Mouse (Mus musculus) liver, embryonic 16.5 days (tissue): Measurements from ENCODE around the gene Tldc1. TPM values are rescaled to one million over a fixed set of nuclear protein-coding genes. Genes with fewer than 3 reads are reported as not detected.

Experiments
- ATAC-seq: fragments of 200-750 bp; cut with Nextera tagmentation; 2 replicates; pipeline ENCODE4 v1.8.0; 2017; ENCODE audit warnings: low read depth, mild to moderate bottlenecking, moderate number of reproducible peaks, moderate library complexity
- H3K27ac ChIP-seq: fragments of 300-500 bp; sonication (generic); 2 replicates; pipeline ENCODE4 v1.5.1; 2014; ENCODE audit warnings: mild to moderate bottlenecking, low read length
- H3K27me3 ChIP-seq: fragments of 300-500 bp; sonication (generic); 2 replicates; pipeline ENCODE4 v1.6.1; 2014; ENCODE audit warnings: low read depth, low read length, mixed read lengths; ENCODE audit not compliant: control insufficient read depth, insufficient read depth
- H3K36me3 ChIP-seq: fragments of 300-500 bp; sonication (generic); 2 replicates; pipeline ENCODE4 v1.6.1; 2014; ENCODE audit warnings: mild to moderate bottlenecking; ENCODE audit not compliant: control insufficient read depth, insufficient read depth
- H3K4me1 ChIP-seq: fragments of 300-500 bp; sonication (generic); 2 replicates; pipeline ENCODE4 v1.6.1; 2014; ENCODE audit warnings: low read depth, low read length, mixed read lengths; ENCODE audit not compliant: control insufficient read depth
- H3K4me2 ChIP-seq: fragments of 300-500 bp; sonication (generic); 2 replicates; pipeline ENCODE4 v1.6.1; 2014; ENCODE audit warnings: low read depth, low read length, mixed read lengths
- H3K4me3 ChIP-seq: fragments of 300-500 bp; sonication (generic); 2 replicates; pipeline ENCODE4 v1.5.1; 2014; ENCODE audit warnings: low read depth, mild to moderate bottlenecking, low read length
- H3K9ac ChIP-seq: fragments of 300-500 bp; sonication (generic); 2 replicates; pipeline ENCODE4 v1.6.1; 2014; ENCODE audit warnings: low read depth, low read length
- H3K9me3 ChIP-seq: fragments of 300-500 bp; sonication (generic); replicated peaks from 2 replicates; pipeline ENCODE4 v1.6.1; 2016; ENCODE audit warnings: low read length; ENCODE audit not compliant: control insufficient read depth
- WGBS: fragments of 180-500 bp; shearing (Covaris S2); extraction: QIAGEN DNeasy Blood & Tissue Kit; methylation state at CpG from one replicate; pipeline ENCODE4 v1.1.7; 2014; ENCODE audit not compliant: insufficient replicate concordance; 5-methylcytosine and 5-hydroxymethylcytosine counted together
- polyA plus RNA-seq: library from polyadenylated mRNA; unstranded; fragments of >200 nt; fragmentation: Nextera tagmentation; extraction: Ambion mirVana; gene quantifications from 2 replicates; pipeline ENCODE4 v1.2.1, GENCODE M21; 2015

The Tldc1 gene
- polyA plus RNA-seq, 1 experiment from 2014 or later, result 4.7 TPM

DNA sequence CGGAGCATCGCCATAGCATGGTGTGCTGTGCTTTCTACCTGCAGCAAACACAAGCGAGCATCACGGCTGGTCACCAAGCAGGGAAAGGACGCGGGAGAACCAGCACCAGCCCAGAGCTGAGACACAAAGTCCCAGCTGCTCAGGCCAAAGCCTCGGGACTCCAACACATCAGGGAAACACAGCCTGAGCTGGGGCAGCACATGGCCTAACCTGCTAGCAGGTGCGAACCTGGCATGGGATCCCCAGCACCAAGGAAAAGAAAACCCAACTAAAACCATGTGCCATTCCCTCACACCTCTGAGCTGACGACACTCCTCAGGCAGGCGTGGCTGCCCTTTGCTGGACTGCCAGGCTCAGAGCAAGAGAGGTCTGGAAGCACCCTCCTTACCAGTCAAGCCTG lies 12.9 kb downstream of the Tldc1 start:
- Histone ChIP-seq H3K27ac (no peak overlapping the region), H3K9me3 (no peaks in the 10 kb centered on the region), H3K4me3 (no peak overlapping the region), H3K27me3 (no peaks in the 10 kb centered on the region), H3K4me2 (no peak overlapping the region), H3K9ac (no peak overlapping the region), H3K36me3 (no peaks in the 10 kb centered on the region; the same call in 1 of the 2 replicates), H3K4me1 (peaks cover 6% of the 10 kb centered on the region)
- ATAC-seq, result no peak
- WGBS, result 70% methylated on average over 10 of the region's 10 CpGs

DNA sequence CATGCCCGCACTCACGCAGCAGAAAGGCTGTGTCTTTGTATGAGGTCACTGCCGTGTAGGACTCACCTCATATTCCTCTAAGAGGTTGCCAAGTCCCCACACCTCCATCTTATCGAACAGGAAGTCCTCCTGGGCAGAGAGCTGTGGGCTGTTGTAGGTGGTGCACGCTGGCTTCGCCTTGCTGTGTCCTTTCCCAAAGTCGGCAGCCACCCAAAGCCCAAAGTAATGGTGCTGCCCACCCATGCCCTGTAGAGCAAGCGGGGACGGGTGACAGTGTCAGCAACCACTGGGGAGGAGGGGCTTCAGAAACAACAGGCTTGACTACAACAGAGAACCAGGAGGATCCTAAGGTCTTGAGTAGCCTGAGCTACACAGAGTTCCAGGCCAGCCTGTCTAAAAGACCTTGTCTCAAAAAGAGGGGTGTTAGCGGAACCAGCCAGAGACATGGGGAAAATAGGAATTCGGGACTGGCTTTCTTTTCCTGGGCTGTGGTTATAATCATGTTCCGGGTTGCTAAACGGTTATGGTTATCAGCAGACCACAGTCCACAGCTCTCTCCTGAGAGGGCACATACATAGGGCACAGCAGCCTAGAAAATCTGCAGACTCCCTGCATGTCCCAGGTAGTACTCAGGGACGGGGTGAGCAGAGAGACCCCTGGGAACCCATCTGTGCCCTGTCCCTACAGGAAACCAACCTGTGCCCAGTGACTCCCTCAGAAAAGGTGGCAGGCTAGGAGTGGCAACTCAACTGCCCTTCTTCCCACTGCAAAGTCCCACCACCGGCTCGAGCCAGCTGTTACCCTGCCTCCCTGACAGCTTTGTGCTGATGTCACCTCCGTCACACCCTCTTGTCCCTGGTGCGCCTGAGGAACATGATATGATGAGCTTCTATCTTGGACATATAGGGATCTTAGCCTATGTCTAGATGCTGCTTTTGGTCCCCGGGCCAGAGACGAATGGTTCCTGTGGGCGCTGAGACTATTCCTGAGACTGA lies 15.7 kb downstream of the Tldc1 start:
- no peaks in the 10 kb centered on the region for H3K36me3 ChIP-seq
- ATAC-seq, result peak; percentile 57; the same call in 1 of the 2 replicates
- WGBS, result 35% methylated on average over 21 of the region's 21 CpGs
- no peaks in the 10 kb centered on the region for H3K9me3 ChIP-seq
- no peak overlapping the region for H3K9ac ChIP-seq
- no peak overlapping the region for H3K4me2 ChIP-seq
- peaks cover 6% of the 10 kb centered on the region for H3K4me1 ChIP-seq
- H3K4me3 ChIP-seq, result no peak overlapping the region
- no peak overlapping the region for H3K27ac ChIP-seq
- H3K27me3 ChIP-seq, result no peaks in the 10 kb centered on the region

DNA sequence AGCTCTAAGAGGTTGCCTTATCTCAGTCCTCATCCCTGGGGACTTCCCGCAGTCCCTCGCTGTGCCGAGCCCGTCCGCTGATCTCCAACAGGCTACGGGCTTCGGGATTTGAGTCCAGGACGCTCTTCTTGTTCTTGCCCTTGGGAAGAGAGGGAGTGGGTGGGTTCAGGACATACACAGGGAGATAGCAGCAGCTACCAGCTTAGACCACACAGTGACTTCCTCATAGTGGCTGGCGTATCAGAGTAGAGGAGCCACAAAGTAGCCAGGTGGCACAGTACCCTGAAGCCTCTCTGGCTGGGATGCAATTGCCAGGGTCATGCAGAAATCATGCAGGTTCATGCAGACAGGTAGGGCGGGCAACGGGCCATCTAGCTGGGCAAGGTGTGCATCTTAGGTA lies 16.5 kb downstream of the Tldc1 start:
- no peak for ATAC-seq
- H3K4me1 ChIP-seq, result peaks cover 10% of the 10 kb centered on the region
- no peak overlapping the region for H3K9ac ChIP-seq
- no peaks in the 10 kb centered on the region for H3K27me3 ChIP-seq
- H3K9me3 ChIP-seq, result no peaks in the 10 kb centered on the region
- H3K4me2 ChIP-seq, result no peak overlapping the region
- no peaks in the 10 kb centered on the region for H3K36me3 ChIP-seq
- WGBS, result 63% methylated on average over 11 of the region's 11 CpGs
- no peak overlapping the region for H3K27ac ChIP-seq
- no peak overlapping the region for H3K4me3 ChIP-seq

DNA sequence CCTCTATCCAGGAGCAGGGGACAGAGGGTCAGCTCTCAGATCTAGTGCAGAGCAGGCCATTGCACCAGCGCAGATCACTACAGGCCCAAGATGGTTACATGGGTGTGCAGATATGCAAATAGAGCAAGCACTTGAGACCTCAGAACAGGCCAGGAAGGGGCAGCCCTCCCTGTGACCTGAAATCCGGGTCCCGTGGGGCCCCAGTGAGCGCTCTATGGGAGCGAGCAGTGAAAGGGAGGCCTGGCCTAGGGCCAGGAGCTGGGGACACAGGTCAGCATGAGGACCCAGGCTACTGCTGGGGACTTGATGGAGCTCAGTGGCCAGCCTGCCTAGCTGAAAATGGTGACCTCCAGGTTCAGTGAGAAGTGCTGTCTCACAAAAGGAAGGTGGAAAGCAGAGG lies 21.7 kb downstream of the Tldc1 start:
- no peak overlapping the region for H3K4me2 ChIP-seq
- 29% methylated on average over 5 of the region's 5 CpGs for WGBS
- no peaks in the 10 kb centered on the region for H3K36me3 ChIP-seq
- no peak overlapping the region for H3K9ac ChIP-seq
- peak; percentile 27; the same call in 1 of the 2 replicates for ATAC-seq
- H3K9me3 ChIP-seq, result no peaks in the 10 kb centered on the region
- no peak overlapping the region for H3K4me3 ChIP-seq
- no peaks in the 10 kb centered on the region for H3K27me3 ChIP-seq
- no peak overlapping the region for H3K27ac ChIP-seq
- peaks cover 19% of the 10 kb centered on the region for H3K4me1 ChIP-seq

DNA sequence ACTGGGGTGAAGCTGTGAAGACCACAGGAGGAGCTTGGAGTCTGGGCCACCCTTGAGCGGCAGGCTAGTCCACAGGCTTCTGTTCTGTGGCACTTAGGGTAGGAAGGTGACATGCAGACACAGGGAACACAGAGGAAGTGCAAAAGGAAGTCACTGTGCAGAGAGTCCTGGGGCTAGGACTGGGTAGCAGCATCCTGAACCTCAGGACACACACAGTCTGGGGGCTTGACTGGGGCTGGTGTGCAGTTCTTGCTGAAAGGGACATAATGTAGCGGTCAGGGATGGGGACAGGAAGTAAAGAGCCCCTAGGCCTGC lies 22.1 kb downstream of the Tldc1 start:
- Histone ChIP-seq H3K4me3 (peak overlapping the region; percentile 50), H3K36me3 (no peaks in the 10 kb centered on the region), H3K4me2 (peak overlapping the region; percentile 58), H3K9ac (no peak overlapping the region), H3K4me1 (peaks cover 19% of the 10 kb centered on the region), H3K27ac (no peak overlapping the region), H3K27me3 (no peaks in the 10 kb centered on the region), H3K9me3 (no peaks in the 10 kb centered on the region)
- 53% methylated on average over 2 of the region's 2 CpGs for WGBS
- 0 out of 2 replicates have a peak, but pooled peaks have one; percentile 6 for ATAC-seq

DNA sequence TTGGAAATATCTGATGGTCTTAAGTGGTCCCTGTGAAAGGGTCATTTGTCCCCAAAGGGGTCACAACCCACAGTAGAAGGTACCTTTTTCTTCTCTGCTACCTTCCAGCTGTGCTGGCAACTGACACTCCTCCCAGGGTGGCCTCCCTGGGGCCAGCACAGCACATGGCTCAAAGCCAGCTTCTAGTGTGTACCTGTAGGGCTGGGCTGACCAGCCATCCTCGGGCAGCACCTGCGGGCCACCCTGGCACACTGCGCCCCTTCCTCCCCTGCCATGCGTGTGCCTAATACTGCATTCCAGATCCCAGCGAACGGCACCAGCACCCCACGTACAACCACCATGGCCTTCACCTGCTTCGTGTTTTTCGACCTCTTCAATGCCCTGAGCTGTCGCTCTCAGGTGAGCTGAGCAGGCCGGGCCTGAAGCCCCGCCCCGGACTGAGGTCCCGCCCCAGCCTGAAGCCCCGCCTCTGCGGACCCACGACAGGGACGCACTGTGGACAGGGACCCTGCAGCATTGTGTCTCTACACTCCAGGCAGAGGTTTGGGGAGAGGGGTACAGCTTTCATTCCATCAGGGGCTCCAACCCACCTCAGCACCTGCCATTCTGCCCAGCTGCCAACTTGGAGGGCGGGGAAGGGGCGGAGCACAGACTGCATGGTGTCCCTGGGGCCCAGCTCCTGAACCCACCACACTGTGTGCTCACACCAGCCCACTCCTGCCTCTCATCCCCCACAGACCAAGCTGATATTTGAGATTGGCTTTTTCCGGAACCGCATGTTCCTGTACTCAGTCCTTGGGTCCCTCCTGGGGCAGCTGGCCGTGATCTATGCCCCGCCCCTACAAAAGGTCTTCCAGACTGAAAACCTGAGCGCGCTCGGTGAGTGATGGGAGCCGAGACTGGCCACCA lies 22.7 kb downstream of the Tldc1 start:
- ATAC-seq, result peak; percentile 28; the same call in 1 of the 2 replicates
- WGBS, result 18% methylated on average over 28 of the region's 28 CpGs
- H3K27ac ChIP-seq, result no peak overlapping the region
- no peaks in the 10 kb centered on the region for H3K9me3 ChIP-seq
- no peaks in the 10 kb centered on the region for H3K27me3 ChIP-seq
- H3K9ac ChIP-seq, result no peak overlapping the region
- H3K4me1 ChIP-seq, result peaks cover 19% of the 10 kb centered on the region
- H3K4me2 ChIP-seq, result peak overlapping the region; percentile 58
- H3K36me3 ChIP-seq, result no peaks in the 10 kb centered on the region
- H3K4me3 ChIP-seq, result peak overlapping the region; percentile 50

DNA sequence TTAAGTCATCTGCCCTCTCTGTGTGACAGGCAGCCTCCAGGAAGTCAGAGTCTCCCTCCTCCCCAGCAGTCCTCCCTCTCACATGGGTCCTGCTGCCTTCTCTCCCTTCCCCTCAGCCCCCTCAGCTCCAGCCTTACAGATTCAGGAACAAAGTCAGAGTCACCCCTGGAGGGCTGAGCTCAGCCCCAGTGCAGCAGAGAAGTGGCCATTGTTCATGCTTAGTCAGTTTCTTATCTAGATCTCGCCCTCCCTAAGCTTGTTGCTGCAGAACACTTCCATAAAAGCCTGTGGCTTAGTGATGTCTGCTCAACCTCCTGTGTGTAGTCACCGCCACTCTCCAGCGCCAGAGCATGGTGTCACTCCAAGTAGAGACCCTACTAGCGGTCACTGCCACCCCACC lies 33.6 kb downstream of the Tldc1 start:
- Histone ChIP-seq H3K9me3 (no peaks in the 10 kb centered on the region), H3K4me3 (no peak overlapping the region), H3K36me3 (no peaks in the 10 kb centered on the region), H3K4me1 (no peaks in the 10 kb centered on the region), H3K27me3 (no peaks in the 10 kb centered on the region), H3K4me2 (no peak overlapping the region), H3K9ac (no peak overlapping the region), H3K27ac (no peak overlapping the region)
- ATAC-seq, result no peak
- 41% methylated on average over 4 of the region's 4 CpGs for WGBS

DNA sequence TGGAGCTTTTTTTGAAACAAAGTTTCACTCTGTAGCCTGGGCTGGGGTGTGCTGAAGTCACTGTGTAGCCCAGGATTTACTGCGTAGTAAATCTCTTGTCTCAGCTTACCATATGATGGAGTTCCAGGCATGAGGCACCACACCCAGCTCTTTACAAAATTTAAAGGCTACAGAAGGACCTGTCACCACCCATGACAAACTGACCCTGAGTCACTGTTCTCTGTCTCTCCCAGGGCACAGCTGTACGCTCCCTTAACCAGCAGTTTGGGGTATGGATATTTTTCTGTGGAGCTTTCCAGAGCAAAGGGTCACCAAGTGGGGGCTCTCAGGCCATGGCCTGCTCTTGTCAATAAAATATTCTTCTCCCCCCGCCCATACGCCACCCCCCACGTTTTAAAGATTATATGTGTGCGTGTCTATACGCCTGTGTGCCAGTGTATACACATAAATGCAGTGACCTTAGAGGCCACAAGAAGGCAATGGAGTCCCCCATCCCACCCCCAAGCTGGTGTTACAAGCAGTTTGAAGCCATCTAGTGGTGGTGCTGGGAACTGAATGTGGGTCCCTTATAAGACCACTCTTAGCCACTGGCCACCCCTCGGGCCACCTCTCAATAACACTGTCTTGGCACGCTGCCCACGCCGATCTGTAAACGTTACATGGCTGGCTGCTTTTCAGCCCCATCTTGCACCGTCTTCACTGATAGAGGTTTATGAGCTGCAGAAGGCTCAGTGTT lies 34.8 kb downstream of the Tldc1 start:
- ATAC-seq, result no peak
- no peaks in the 10 kb centered on the region for H3K9me3 ChIP-seq
- H3K4me3 ChIP-seq, result no peak overlapping the region

More for the DNA sequence above, 34.8 kb downstream of the Tldc1 start:
- H3K27ac ChIP-seq, result no peak overlapping the region
- H3K4me1 ChIP-seq, result no peaks in the 10 kb centered on the region; the same call in 1 of the 2 replicates
- no peak overlapping the region for H3K4me2 ChIP-seq
- WGBS, result 45% methylated on average over 13 of the region's 13 CpGs
- H3K9ac ChIP-seq, result no peak overlapping the region
- no peaks in the 10 kb centered on the region for H3K36me3 ChIP-seq
- H3K27me3 ChIP-seq, result no peaks in the 10 kb centered on the region
